In genomic region chr3:32509496-32510374, GRCm38 (mm10) we compare ENCODE assay signal across 8 mouse cellular contexts. TPM values are rescaled to one million over a fixed set of nuclear protein-coding genes. Genes with fewer than 3 reads are reported as not detected.
DNase-seq lines count a peak whose midpoint lies in the region; ATAC-seq and TF ChIP-seq lines count a peak whose summit lies in the region.

Gene Zfp639, plus strand, starts transcription at chr3:32510259.

- peak within 1 kb of the TSS; percentile 74 for H3K4me2 ChIP-seq in midbrain, embryonic 12.5 days (replicated peaks)

- peaks cover 30% of the 10 kb centered on the region for H3K79me3 ChIP-seq in C2C12 (ENCODE audit: low read depth)

- H3ac ChIP-seq in C2C12 (ENCODE audit: control insufficient read depth, insufficient read length, low read depth) = peak within 1 kb of the TSS; percentile 72

- H3K79me2 ChIP-seq in C2C12 (ENCODE audit: control insufficient read depth, insufficient read depth) = peaks cover 40% of the 10 kb centered on the region

- no peaks in the 10 kb centered on the region for H3K27me3 ChIP-seq in C2C12 (ENCODE audit: control insufficient read depth, insufficient read depth, insufficient read length)
- no peaks in the 10 kb centered on the region for H3K27me3 ChIP-seq in midbrain, embryonic 12.5 days

- TF ChIP-seq CTCF in C2C12 (IDR thresholded peaks at IDR 0.05; ENCODE audit: control insufficient read depth, insufficient read depth, insufficient read length) = no peak

- peak within 1 kb of the TSS; percentile 63 for H3K4me3 ChIP-seq in C2C12 (ENCODE audit: insufficient read depth, poor library complexity, severe bottlenecking)
- peak within 1 kb of the TSS; percentile 87 for H3K4me3 ChIP-seq in midbrain, embryonic 12.5 days

- 4% methylated on average over 24 of the region's 24 CpGs for WGBS in midbrain, embryonic 12.5 days

- peaks cover 26% of the 10 kb centered on the region for H3K4me1 ChIP-seq in midbrain, embryonic 12.5 days

- H3K27ac ChIP-seq in midbrain, embryonic 12.5 days (replicated peaks) = peak within 1 kb of the TSS; percentile 80

- DNase-seq in adrenal gland, adult 18-20 months (ENCODE audit: low spot score in 2 of 2) = no peak
- DNase-seq in adrenal gland, adult (ENCODE audit: inconsistent age in 2 of 2, low spot score in 1 of 2) = no peak
- no peak for DNase-seq in heart, adult 18-20 months
- DNase-seq in layer of hippocampus, postnatal 14 days (ENCODE audit: low spot score in 2 of 2) = no peak
- DNase-seq in ovary, postnatal 14 days (ENCODE audit: low spot score) = no peak

- peaks cover 13% of the 10 kb centered on the region for H3K36me3 ChIP-seq in C2C12 (ENCODE audit: control insufficient read depth, insufficient read depth)
- H3K36me3 ChIP-seq in midbrain, embryonic 12.5 days = 0 out of 2 replicates have a peak, but pooled peaks cover 2% of the 10 kb centered on the region

- peak within 1 kb of the TSS; percentile 92 for H3K9ac ChIP-seq in midbrain, embryonic 12.5 days (replicated peaks)

- peak; percentile 37 for ATAC-seq in common myeloid progenitor, adult 5-6 weeks (replicated peaks; ENCODE audit: low read depth, poor library complexity, severe bottlenecking)
- ATAC-seq in midbrain, embryonic 12.5 days (ENCODE audit: low FRiP score, low read depth) = peak; percentile 0

- no peaks in the 10 kb centered on the region for H3K9me3 ChIP-seq in midbrain, embryonic 12.5 days

TF ChIP-seq in C2C12, 6 proteins besides CTCF, POLR2A, EP300 and RAD21:
- TF ChIP-seq FOSL1 (IDR thresholded peaks at IDR 0.05; ENCODE audit: insufficient read depth, low read length, poor library complexity, severe bottlenecking) (no peak), CEBPB (IDR thresholded peaks at IDR 0.05; ENCODE audit: low read depth) (no peak), MYOG (IDR thresholded peaks at IDR 0.05; ENCODE audit: control insufficient read depth, extremely low read depth, insufficient read length) (no peak)

RNA-seq across cellular contexts. Expression of gene Zfp639, which starts in this region (rescaled TPM):
- 10 to 100 TPM; 24.9 to 31.9 TPM for total RNA-seq in adrenal gland, adult 18-20 months (2021)
- 15.3 TPM for polyA plus RNA-seq in C2C12 (2012; fragmentation: generic; extraction: Trizol)
- total RNA-seq in common myeloid progenitor, adult 5-6 weeks (2017) = 48.8 and 58.3 TPM in 2 replicates
- 10 to 100 TPM; 24.7 to 26.6 TPM for total RNA-seq in heart, adult 18-20 months (2021)
- 10 to 100 TPM; 33.5 to 33.7 TPM for total RNA-seq in layer of hippocampus, postnatal 14 days (2021)
- 37.3 and 42.3 TPM in 2 replicates for polyA plus RNA-seq in midbrain, embryonic 12.5 days (2016; fragmentation: Nextera tagmentation; extraction: Ambion mirVana)
